Mouse (Mus musculus) heart, embryonic 12.5 days (tissue): Measurements from ENCODE around the gene Zbtb46. TPM values are rescaled to one million over a fixed set of nuclear protein-coding genes. Genes with fewer than 3 reads are reported as not detected.

Experiments used
- ATAC-seq: fragments of 200-750 bp; cut with Nextera tagmentation; 2 replicates; pipeline ENCODE4 v1.8.0; 2017; ENCODE audit warnings: moderate TSS enrichment, moderate library complexity; ENCODE audit not compliant: insufficient number of reproducible peaks, low FRiP score
- H3K27ac ChIP-seq: fragments of 300-500 bp; sonication (generic); 2 replicates; pipeline ENCODE4 v1.5.1; 2016; ENCODE audit warnings: mild to moderate bottlenecking, moderate library complexity; ENCODE audit not compliant: poor library complexity, severe bottlenecking
- H3K27me3 ChIP-seq: fragments of 300-500 bp; sonication (generic); replicated peaks from 2 replicates; pipeline ENCODE4 v1.6.1; 2016; ENCODE audit warnings: mild to moderate bottlenecking, moderate library complexity
- H3K36me3 ChIP-seq: fragments of 300-500 bp; sonication (generic); 2 replicates; pipeline ENCODE4 v1.6.1; 2016; ENCODE audit warnings: mild to moderate bottlenecking, moderate library complexity
- H3K4me1 ChIP-seq: fragments of 300-500 bp; sonication (generic); replicated peaks from 2 replicates; pipeline ENCODE4 v1.6.1; 2016; ENCODE audit warnings: mild to moderate bottlenecking
- H3K4me2 ChIP-seq: fragments of 300-500 bp; sonication (generic); 2 replicates; pipeline ENCODE4 v1.6.1; 2016; ENCODE audit warnings: mild to moderate bottlenecking, moderate library complexity
- H3K4me3 ChIP-seq: fragments of 300-500 bp; sonication (generic); 2 replicates; pipeline ENCODE4 v1.5.1; 2016; ENCODE audit warnings: mild to moderate bottlenecking
- H3K9ac ChIP-seq: fragments of 300-500 bp; sonication (generic); 2 replicates; pipeline ENCODE4 v1.6.1; 2016; ENCODE audit warnings: mild to moderate bottlenecking, moderate library complexity
- H3K9me3 ChIP-seq: fragments of 300-500 bp; sonication (generic); replicated peaks from 2 replicates; pipeline ENCODE4 v1.6.1; 2016; ENCODE audit warnings: mild to moderate bottlenecking, moderate library complexity
- whole genome bisulfite sequencing: fragments of 180-500 bp; shearing (Covaris S2); methylation state at CpG from one replicate; pipeline ENCODE4 v1.1.7; 2016; 5-methylcytosine and 5-hydroxymethylcytosine counted together
- polyA plus RNA-seq: library from polyadenylated mRNA; unstranded; fragments of >200 nt; fragmentation: Nextera tagmentation; extraction: Ambion mirVana; gene quantifications from 2 replicates; pipeline ENCODE4 v1.2.1, GENCODE M21; 2016

Gene Zbtb46
- polyA plus RNA-seq, 1 experiment from 2014 or later, result 13.5 TPM

DNA sequence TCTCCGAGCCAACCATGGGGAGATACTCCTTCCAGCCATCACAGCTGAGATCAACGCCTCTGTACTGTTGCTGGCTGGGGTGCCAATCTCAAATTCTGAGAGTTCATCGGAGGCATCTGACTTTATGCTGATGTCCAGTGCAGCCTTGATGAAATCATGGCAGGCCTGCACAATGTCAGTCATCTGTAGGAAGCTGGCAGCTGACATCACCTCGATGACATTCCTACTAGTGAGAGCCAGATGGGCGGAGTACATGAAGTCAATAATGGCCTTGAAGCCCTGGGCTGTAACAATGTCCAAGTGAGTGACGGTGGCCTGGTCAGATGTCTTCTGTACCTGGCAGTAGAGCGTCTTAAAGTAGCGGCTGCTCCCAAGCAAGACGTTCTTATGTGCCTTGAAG is 35.4 kb downstream of the Zbtb46 start:
- Histone ChIP-seq H3K9me3 (no peaks in the 10 kb centered on the region), H3K4me3 (no peak overlapping the region), H3K36me3 (peaks cover 16% of the 10 kb centered on the region), H3K4me1 (peaks cover 63% of the 10 kb centered on the region), H3K4me2 (no peak overlapping the region), H3K9ac (no peak overlapping the region), H3K27me3 (no peaks in the 10 kb centered on the region), H3K27ac (0 out of 2 replicates have a peak overlapping the region, but pooled peaks have one; percentile 11)
- no peak for ATAC-seq
- 54% methylated on average over 9 of the region's 9 CpGs for WGBS

DNA sequence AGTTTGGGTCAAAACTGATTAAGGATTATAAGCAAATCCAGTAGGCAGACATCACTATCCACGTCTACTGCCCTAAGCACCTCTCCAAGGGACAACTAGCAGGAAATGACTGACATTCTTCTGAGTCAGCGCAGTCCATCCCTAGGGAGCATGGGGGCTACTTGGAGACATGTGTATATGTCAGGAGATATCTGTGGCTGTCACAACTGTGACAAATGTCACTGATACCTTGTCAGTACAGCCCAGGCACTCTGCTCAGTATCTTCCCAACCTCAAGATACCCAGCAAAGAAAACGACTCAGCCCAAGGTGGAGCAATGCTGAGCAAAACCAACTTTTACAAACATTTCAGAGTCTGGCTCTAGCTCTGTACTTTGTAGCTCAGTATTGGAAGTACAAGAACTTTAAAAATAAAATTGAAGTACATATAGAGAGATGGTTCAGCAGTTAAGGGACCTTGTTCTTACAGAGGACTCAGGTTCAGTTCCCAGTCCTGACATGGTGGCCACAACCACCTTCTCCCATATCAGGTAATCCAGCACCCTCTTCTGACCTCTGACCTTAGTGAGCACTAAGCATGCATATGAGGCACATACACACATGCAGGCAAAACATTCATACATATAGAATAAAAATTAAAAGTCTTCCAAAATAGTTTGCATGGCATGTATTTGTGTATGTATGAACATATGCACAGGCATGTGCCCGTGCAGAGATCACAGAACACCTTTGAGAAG is 38.2 kb downstream of the Zbtb46 start:
- Histone ChIP-seq H3K9me3 (no peaks in the 10 kb centered on the region), H3K4me3 (no peak overlapping the region), H3K4me2 (no peak overlapping the region), H3K4me1 (peaks cover 63% of the 10 kb centered on the region), H3K36me3 (peaks cover 16% of the 10 kb centered on the region), H3K9ac (no peak overlapping the region), H3K27me3 (no peaks in the 10 kb centered on the region), H3K27ac (peak overlapping the region; percentile 29; the same call in 1 of the 2 replicates)
- peak; percentile 73 for ATAC-seq
- 23% methylated on average over 4 of the region's 4 CpGs for WGBS

DNA sequence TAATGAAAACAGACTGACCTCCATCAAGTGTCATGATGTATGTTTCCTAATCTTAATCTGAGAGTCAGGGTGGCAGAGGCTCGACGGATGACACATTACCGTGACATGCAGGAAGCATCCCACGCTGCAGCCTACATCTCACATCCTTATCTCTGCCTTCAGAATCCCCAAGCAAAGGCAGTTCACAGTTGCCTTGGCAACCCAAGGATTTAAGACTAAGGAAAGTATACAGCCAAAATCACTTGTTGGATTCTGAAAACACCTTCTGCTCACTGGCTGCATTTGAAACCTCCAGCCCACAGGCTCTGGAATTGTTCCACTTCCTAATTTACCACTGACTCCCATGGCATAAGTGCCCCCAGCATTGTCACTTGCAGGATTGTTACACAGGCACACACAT is 38.8 kb downstream of the Zbtb46 start:
- ATAC-seq, result no peak
- Histone ChIP-seq H3K9me3 (no peaks in the 10 kb centered on the region), H3K9ac (no peak overlapping the region), H3K4me2 (no peak overlapping the region), H3K27me3 (no peaks in the 10 kb centered on the region), H3K4me3 (no peak overlapping the region), H3K36me3 (peaks cover 16% of the 10 kb centered on the region), H3K4me1 (peaks cover 68% of the 10 kb centered on the region), H3K27ac (peak overlapping the region; percentile 9; the same call in 1 of the 2 replicates)
- 12% methylated on average over 4 of the region's 4 CpGs for WGBS

DNA sequence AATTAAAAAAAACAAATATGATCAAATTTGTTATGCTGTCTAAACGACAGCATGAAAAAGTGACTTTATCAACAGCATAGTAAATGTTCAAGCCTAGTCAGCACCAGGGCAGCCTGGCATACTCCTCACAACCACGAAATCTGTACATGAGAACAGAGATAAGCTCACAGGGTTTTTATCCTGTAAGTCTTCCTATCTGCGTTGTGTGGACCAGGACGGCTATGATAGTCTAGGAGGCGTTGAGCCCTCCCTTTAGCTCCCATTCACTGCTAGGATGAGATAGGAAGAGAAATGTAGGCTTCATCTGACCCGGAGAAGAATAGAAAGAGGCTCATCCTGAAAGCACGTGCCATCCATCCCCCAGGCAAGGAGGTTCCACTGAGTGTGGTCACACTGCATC is 39.9 kb downstream of the Zbtb46 start:
- no peak for ATAC-seq
- Histone ChIP-seq H3K4me2 (no peak overlapping the region), H3K9ac (no peak overlapping the region), H3K27me3 (no peaks in the 10 kb centered on the region), H3K27ac (no peak overlapping the region; the same call in 1 of the 2 replicates), H3K9me3 (no peaks in the 10 kb centered on the region), H3K4me1 (peaks cover 58% of the 10 kb centered on the region), H3K36me3 (peaks cover 16% of the 10 kb centered on the region), H3K4me3 (no peak overlapping the region)
- WGBS, result 18% methylated on average over 7 of the region's 7 CpGs

DNA sequence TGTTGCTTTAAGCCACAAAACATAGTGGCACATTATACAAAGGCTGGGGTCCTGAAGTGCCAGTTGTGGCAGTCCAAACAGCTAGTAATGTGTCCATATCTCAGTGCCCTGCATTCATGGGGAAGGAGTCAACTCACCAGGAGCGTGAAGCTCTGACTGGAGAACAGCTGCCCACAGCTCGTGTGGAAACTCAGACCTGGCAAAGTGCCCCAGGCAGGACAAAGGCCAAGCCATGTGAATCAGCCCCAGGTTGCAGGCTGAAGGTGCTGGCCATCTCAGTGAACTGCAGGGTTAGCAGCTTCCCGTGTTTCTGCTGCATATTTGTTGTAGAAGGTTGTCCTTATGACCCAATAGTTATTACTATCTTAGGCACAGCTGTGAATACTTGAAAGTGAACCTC is 43.3 kb downstream of the Zbtb46 start:
- Histone ChIP-seq H3K9ac (no peak overlapping the region), H3K27me3 (no peaks in the 10 kb centered on the region), H3K36me3 (no peaks in the 10 kb centered on the region), H3K4me1 (peaks cover 40% of the 10 kb centered on the region), H3K9me3 (no peaks in the 10 kb centered on the region), H3K4me3 (no peak overlapping the region), H3K4me2 (no peak overlapping the region), H3K27ac (no peak overlapping the region)
- WGBS, result 37% methylated on average over 3 of the region's 3 CpGs
- ATAC-seq, result no peak

DNA sequence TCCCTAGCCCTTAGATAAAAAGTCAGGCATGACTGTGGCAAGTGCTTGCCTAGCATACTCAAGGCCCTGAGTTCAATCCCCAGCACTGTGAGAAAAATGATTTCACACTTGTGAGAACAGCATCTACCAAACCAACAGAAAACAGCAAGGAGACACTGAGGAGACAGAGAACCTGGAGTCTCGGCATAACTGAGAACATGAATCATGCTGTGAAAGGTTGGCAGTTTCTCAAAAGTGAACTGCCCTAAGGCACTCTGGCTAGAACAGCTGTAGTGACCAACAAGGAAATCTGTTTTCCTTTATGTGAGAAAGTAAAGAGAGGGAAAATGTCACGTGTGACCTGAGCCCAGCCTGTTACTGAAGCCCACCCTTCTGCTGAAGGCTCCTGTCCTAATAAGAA is 46.1 kb downstream of the Zbtb46 start:
- WGBS, result 49% methylated on average over 2 of the region's 2 CpGs
- H3K27ac ChIP-seq, result no peak overlapping the region
- no peaks in the 10 kb centered on the region for H3K27me3 ChIP-seq
- ATAC-seq, result no peak
- H3K4me3 ChIP-seq, result no peak overlapping the region
- no peaks in the 10 kb centered on the region for H3K9me3 ChIP-seq
- H3K4me1 ChIP-seq, result peaks cover 16% of the 10 kb centered on the region
- no peak overlapping the region for H3K9ac ChIP-seq
- H3K36me3 ChIP-seq, result no peaks in the 10 kb centered on the region
- no peak overlapping the region for H3K4me2 ChIP-seq

DNA sequence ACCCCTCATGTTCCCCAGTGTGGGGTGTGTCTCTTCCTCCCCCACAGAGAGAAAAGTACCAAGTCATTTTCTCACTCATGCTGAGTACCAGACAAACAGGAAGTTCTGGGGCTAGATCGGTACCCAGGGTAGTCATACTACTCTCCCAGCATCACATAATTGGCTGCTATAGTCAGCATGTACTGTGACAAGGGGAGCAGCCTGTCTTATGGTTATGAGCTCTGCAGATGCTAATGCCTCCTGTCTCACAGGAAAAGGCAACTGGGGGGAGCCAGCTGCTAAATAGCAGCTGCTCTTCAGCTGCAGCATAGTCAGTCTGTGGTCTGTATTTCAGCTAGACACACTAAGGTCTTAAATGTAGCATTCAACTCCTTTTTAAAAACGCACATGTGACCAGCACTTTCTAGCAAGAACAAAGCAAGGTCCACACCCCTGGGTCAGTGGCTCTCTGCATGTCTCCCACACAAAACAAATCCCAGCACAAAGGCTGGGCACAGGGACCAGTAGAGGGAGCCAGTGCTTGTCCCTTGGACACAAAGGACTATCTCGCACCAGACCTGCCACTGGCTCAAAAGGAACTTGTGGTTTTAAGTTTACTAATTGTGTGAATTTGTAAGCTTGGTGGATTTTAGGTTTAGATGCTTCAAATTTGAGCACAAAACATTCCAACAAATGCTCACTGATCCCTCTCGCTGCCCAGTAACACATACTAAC is 48.3 kb downstream of the Zbtb46 start:
- Histone ChIP-seq H3K9ac (no peak overlapping the region), H3K4me3 (no peak overlapping the region), H3K36me3 (peaks cover 16% of the 10 kb centered on the region; the same call in 1 of the 2 replicates), H3K4me2 (no peak overlapping the region), H3K27me3 (no peaks in the 10 kb centered on the region), H3K27ac (no peak overlapping the region), H3K4me1 (peaks cover 14% of the 10 kb centered on the region), H3K9me3 (no peaks in the 10 kb centered on the region)
- peak; percentile 59; the same call in 1 of the 2 replicates for ATAC-seq
- WGBS, result 44% methylated on average over 4 of the region's 4 CpGs

DNA sequence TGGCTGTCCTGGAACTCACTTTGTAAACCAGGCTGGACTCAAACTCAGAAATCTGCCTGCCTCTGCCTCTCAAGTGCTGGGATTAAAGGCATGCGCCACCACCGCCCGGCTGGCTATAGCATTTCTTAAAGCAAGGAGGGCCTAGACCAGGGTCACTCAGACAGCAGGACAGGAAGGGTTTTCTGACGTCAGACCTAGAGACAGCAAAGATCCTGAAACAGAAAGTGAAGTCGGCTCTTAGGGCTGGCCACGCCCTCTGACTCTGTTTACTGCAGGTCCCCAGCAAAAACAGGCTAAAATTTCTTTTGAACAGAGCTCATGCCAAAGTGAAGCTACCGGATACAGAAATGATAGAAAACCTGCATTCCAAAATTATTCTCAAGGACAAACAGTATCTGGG is 49.6 kb downstream of the Zbtb46 start:
- Histone ChIP-seq H3K9ac (no peak overlapping the region), H3K36me3 (peaks cover 21% of the 10 kb centered on the region; the same call in 1 of the 2 replicates), H3K27me3 (no peaks in the 10 kb centered on the region), H3K4me1 (peaks cover 9% of the 10 kb centered on the region), H3K27ac (no peak overlapping the region), H3K4me2 (no peak overlapping the region), H3K4me3 (no peak overlapping the region), H3K9me3 (no peaks in the 10 kb centered on the region)
- no peak for ATAC-seq
- 78% methylated on average over 7 of the region's 7 CpGs for WGBS

DNA sequence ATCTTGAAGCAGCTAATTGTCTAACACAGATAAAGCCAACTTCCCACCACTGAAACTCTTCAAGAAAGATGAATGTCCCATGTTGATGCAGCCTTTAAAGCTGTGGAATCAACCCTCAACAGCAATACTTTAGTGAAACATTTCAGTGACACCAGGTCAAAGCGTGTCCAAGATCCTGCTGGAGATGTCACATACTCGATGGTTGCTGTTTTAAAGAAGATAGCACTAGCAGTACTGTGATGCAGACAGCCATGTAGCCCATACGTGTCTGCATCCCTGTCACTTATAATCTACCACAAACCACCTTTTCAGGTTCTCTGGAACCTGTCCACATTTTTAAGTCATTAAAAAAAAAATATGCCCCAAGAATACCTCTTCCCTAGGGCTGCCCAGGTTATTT is 55.5 kb downstream of the Zbtb46 start:
- H3K27me3 ChIP-seq, result no peaks in the 10 kb centered on the region
- H3K4me3 ChIP-seq, result no peak overlapping the region
- no peak overlapping the region for H3K9ac ChIP-seq
- H3K4me2 ChIP-seq, result no peak overlapping the region
- H3K27ac ChIP-seq, result no peak overlapping the region
- no peaks in the 10 kb centered on the region for H3K9me3 ChIP-seq
- 0 out of 2 replicates have a peak, but pooled peaks cover 4% of the 10 kb centered on the region for H3K4me1 ChIP-seq
- H3K36me3 ChIP-seq, result peaks cover 26% of the 10 kb centered on the region; the same call in 1 of the 2 replicates
- 77% methylated on average over 3 of the region's 3 CpGs for WGBS
- ATAC-seq, result no peak

DNA sequence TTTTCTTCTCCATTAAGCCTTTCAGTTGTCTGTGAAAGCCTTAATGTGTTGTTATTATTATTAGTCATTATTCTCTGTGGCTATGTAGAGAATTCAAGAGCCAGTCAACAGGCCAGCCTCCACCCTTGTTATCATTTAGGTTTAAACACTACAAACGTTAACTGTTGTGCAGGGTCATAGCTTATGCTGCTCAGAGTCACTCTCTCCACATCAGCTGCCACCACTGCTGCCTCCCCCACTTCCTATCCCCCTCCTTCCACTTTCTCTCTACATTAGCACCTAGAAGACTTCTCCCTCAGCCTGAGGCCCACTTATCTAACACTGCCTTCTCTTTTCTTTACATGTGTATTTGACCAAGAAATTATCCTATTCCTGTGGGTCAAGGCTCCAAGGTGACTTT is 57.7 kb downstream of the Zbtb46 start:
- ATAC-seq, result no peak
- Histone ChIP-seq H3K4me2 (no peak overlapping the region), H3K27me3 (no peaks in the 10 kb centered on the region), H3K27ac (no peak overlapping the region), H3K4me3 (no peak overlapping the region), H3K36me3 (peaks cover 16% of the 10 kb centered on the region; the same call in 1 of the 2 replicates), H3K4me1 (peaks cover 15% of the 10 kb centered on the region), H3K9ac (no peak overlapping the region), H3K9me3 (no peaks in the 10 kb centered on the region)
- 7% methylated on average over 1 of the region's 1 CpGs for WGBS

DNA sequence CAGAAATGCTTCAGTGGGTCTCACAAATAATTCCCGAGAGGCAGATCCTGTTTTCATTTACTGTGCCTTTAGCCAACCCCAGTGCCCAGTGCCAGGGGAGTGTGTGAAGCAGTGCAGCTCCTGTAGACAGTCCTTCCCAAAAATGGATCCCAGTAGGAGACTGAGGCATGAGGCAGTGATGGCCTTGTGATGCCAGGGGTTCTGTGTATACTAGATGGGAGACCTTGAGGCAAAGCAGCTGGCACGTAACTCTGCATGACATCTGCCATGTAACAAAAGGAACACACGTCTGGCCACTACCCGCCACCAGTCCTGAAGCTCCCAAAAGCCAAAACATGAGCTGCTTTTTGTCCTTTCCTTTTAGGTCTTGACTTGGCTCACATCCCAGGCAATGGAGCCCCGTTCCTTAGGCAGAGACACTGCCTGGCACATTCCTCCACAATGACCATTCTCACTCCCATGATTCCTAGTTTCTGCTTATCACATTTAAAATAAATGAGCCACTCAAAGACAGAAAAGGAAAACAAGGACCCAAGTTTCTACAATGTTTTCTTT is 61.9 kb downstream of the Zbtb46 start:
- Histone ChIP-seq H3K4me3 (no peak overlapping the region), H3K4me2 (0 out of 2 replicates have a peak overlapping the region, but pooled peaks have one; percentile 6), H3K9ac (no peak overlapping the region), H3K27ac (peak overlapping the region; percentile 75), H3K4me1 (peaks cover 15% of the 10 kb centered on the region), H3K36me3 (peaks cover 22% of the 10 kb centered on the region), H3K9me3 (no peaks in the 10 kb centered on the region), H3K27me3 (no peaks in the 10 kb centered on the region)
- peak; percentile 50; the same call in 1 of the 2 replicates for ATAC-seq
- WGBS, result 34% methylated on average over 5 of the region's 5 CpGs
